Mouse (Mus musculus): ENCODE results near the gene Olfr397.

Gene Olfr397

GRCm38 (mm10) chr11:73960517-73960916, at the start of gene Olfr397:
Olfr397 (plus strand) TSS chr11:73960817.
- no peak for DNase-seq (ENCODE audit: low spot score)

GRCm38 (mm10) chr11:73936377-73936776, 24.2 kb upstream of the Olfr397 start, which contains the start of gene Olfr23:
Olfr23 (plus strand) TSS chr11:73936677.
- DNase-seq (ENCODE audit: low spot score) = no peak

GRCm38 (mm10) chr11:73990307-73990706, 29.7 kb downstream of the Olfr397 start, which contains the start of gene Olfr398:
Olfr398 (minus strand) TSS chr11:73990407.
- no peak for DNase-seq (ENCODE audit: low spot score)

DNA sequence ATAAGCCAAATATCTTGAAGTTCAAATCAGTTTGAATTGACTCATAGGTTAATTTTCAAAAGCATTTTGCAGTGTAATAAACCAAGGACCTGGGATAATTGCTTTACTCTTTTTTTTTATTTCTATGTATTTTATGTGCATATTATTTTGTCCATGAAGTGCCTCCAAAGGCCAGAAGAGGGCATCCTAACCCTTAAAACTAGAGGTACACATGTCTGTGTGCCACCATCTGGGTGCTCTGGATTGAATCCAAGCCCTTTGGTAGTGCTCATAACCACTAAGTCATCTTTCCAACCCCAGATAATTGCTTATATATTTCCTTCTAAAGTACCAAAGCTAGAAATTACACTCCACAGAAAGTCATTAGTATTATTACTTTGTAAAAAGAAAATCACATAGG, 32.5 kb downstream of the Olfr397 start:
- DNase-seq (ENCODE audit: low spot score) = no peak

Measured in ovary, postnatal 10 days (tissue).